Mouse (Mus musculus) heart, embryonic 16.5 days (tissue): Measurements from ENCODE around the gene Ptprm. TPM values are rescaled to one million over a fixed set of nuclear protein-coding genes. Genes with fewer than 3 reads are reported as not detected.

Source experiments
- ATAC-seq: fragments of 200-750 bp; cut with Nextera tagmentation; replicated peaks from 2 replicates; pipeline ENCODE4 v1.8.0; 2017; ENCODE audit warnings: moderate number of reproducible peaks; ENCODE audit not compliant: insufficient read depth, low FRiP score; ENCODE audit errors: extremely low read depth
- H3K27ac ChIP-seq: fragments of 300-500 bp; sonication (generic); 2 replicates; pipeline ENCODE4 v1.5.1; 2014; ENCODE audit warnings: mild to moderate bottlenecking, low read length, control low read depth, moderate library complexity
- H3K27me3 ChIP-seq: fragments of 300-500 bp; sonication (generic); 2 replicates; pipeline ENCODE4 v1.6.1; 2014; ENCODE audit warnings: low read length, mixed read lengths; ENCODE audit not compliant: control insufficient read depth, insufficient read depth
- H3K36me3 ChIP-seq: fragments of 300-500 bp; sonication (generic); 2 replicates; pipeline ENCODE4 v1.6.1; 2014; ENCODE audit not compliant: control insufficient read depth, insufficient read depth
- H3K4me1 ChIP-seq: fragments of 300-500 bp; sonication (generic); 2 replicates; pipeline ENCODE4 v1.6.1; 2014; ENCODE audit warnings: low read length, mixed read lengths; ENCODE audit not compliant: control insufficient read depth, insufficient read depth
- H3K4me2 ChIP-seq: fragments of 300-500 bp; sonication (generic); 2 replicates; pipeline ENCODE4 v1.6.1; 2014; ENCODE audit warnings: low read depth, mild to moderate bottlenecking, control low read depth, low read length
- H3K4me3 ChIP-seq: fragments of 300-500 bp; sonication (generic); 2 replicates; pipeline ENCODE4 v1.5.1; 2014; ENCODE audit warnings: mild to moderate bottlenecking, control low read depth, low read length
- H3K9ac ChIP-seq: fragments of 300-500 bp; sonication (generic); 2 replicates; pipeline ENCODE4 v1.6.1; 2014; ENCODE audit warnings: low read length, control low read depth
- H3K9me3 ChIP-seq: fragments of 300-500 bp; sonication (generic); replicated peaks from 2 replicates; pipeline ENCODE4 v1.6.1; 2016; ENCODE audit warnings: low read length; ENCODE audit not compliant: control insufficient read depth
- WGBS: fragments of 180-500 bp; shearing (Covaris S2); extraction: QIAGEN DNeasy Blood & Tissue Kit; methylation state at CpG from one replicate; pipeline ENCODE4 v1.1.7; 2014; 5-methylcytosine and 5-hydroxymethylcytosine counted together
- polyA plus RNA-seq: library from polyadenylated mRNA; unstranded; fragments of >200 nt; fragmentation: Nextera tagmentation; extraction: Ambion mirVana; gene quantifications from 2 replicates; pipeline ENCODE4 v1.2.1, GENCODE M21; 2015

The Ptprm gene
- polyA plus RNA-seq, 1 experiment from 2014 or later: 12.8 TPM

DNA sequence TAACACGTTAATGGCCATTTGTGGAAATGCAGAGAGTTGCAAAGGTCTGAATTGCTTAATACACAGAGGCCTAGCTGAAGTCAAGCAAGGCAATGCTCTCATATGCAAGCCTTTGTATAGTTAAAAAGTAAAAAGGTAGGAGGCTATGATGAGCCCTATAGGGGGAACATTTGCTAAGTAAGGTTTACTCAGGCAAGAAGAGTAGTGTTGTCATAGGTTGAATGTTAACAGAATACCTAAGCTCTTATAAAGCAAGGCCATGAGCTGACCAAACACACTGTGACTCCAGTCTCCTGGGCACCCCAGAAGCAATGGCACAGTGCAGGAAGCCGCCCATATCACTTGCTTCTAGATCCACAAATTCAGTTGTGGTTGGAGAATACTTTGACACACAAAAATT is 267.4 kb downstream of the Ptprm start:
- H3K36me3 ChIP-seq: no peaks in the 10 kb centered on the region
- no peak overlapping the region for H3K4me3 ChIP-seq
- no peak for ATAC-seq
- H3K9me3 ChIP-seq: no peaks in the 10 kb centered on the region
- 75% methylated on average over 2 of the region's 2 CpGs for WGBS
- no peaks in the 10 kb centered on the region for H3K27me3 ChIP-seq
- no peak overlapping the region for H3K9ac ChIP-seq
- H3K4me1 ChIP-seq: peaks cover 4% of the 10 kb centered on the region
- no peak overlapping the region for H3K27ac ChIP-seq
- no peak overlapping the region for H3K4me2 ChIP-seq

DNA sequence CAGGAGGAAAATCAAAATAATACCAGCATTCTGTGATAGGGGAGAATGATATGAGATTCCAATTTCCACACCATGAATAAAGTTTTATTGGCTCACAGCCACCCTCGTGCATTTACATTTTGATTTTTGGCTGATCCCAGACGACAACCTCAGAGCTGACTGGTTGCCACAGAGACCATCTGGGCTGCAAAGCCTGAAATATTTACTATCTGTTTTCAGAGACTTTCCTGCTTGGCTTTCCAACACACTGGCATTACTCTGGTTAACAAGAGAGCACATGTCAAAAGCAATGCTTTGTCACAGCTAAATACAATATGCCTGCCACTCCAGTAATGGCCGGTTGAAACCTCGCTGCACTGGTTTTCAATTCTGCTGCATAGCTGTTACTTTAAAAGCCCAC is 269.8 kb downstream of the Ptprm start:
- WGBS: 66% methylated on average over 4 of the region's 4 CpGs
- Histone ChIP-seq H3K9ac (no peak overlapping the region), H3K27ac (no peak overlapping the region), H3K4me2 (no peak overlapping the region), H3K4me3 (no peak overlapping the region), H3K36me3 (no peaks in the 10 kb centered on the region), H3K4me1 (peaks cover 4% of the 10 kb centered on the region), H3K27me3 (no peaks in the 10 kb centered on the region), H3K9me3 (no peaks in the 10 kb centered on the region)
- ATAC-seq: no peak

DNA sequence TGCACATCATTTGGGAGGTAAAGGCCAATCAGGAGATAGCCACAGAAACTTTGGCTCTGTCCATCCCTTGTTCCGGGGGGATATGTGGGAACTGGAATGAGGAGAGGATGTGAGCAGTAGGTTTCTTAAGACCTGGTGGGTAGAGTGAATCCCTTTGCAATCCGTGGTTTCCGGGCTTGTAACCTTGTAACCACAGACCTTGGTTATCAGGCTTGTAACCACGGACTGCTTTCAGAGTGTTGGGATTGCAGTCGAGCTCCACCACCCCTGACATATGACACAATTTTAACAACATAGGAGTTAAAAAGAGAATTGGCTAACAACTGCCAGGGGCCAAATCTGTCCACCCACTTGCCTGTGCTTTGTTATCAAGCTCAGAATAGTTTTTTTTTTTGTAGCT is 270.2 kb downstream of the Ptprm start:
- 56% methylated on average over 5 of the region's 5 CpGs for WGBS
- H3K36me3 ChIP-seq: no peaks in the 10 kb centered on the region
- H3K27me3 ChIP-seq: no peaks in the 10 kb centered on the region
- no peak overlapping the region for H3K4me3 ChIP-seq
- no peak for ATAC-seq
- no peak overlapping the region for H3K9ac ChIP-seq
- no peak overlapping the region for H3K4me2 ChIP-seq
- H3K27ac ChIP-seq: no peak overlapping the region
- H3K4me1 ChIP-seq: peaks cover 6% of the 10 kb centered on the region
- no peaks in the 10 kb centered on the region for H3K9me3 ChIP-seq

DNA sequence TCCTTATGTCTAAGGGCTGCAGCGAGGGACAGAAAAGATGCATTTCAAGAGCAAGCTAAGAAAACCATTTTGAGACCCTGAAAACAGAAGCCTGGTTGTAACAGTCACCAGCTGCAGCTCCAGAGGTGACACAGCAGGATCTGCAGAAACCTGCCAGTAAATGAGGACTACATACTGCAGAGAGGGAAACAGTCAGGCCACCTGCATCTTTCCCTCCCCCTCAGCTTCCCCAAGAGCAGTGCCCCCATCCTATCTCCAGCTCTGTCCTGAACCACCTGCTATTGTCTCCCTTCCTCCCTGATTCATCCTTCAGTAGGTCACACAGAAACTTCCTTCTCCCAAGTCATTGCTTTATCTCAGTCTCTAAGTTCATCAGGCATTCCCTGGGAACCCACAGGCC is 274.7 kb downstream of the Ptprm start:
- H3K36me3 ChIP-seq: no peaks in the 10 kb centered on the region
- ATAC-seq: no peak
- H3K4me2 ChIP-seq: no peak overlapping the region
- no peaks in the 10 kb centered on the region for H3K9me3 ChIP-seq
- no peak overlapping the region for H3K27ac ChIP-seq
- no peak overlapping the region for H3K9ac ChIP-seq
- 67% methylated on average over 1 of the region's 1 CpGs for WGBS
- no peak overlapping the region for H3K4me3 ChIP-seq
- peaks cover 2% of the 10 kb centered on the region for H3K4me1 ChIP-seq
- no peaks in the 10 kb centered on the region for H3K27me3 ChIP-seq

DNA sequence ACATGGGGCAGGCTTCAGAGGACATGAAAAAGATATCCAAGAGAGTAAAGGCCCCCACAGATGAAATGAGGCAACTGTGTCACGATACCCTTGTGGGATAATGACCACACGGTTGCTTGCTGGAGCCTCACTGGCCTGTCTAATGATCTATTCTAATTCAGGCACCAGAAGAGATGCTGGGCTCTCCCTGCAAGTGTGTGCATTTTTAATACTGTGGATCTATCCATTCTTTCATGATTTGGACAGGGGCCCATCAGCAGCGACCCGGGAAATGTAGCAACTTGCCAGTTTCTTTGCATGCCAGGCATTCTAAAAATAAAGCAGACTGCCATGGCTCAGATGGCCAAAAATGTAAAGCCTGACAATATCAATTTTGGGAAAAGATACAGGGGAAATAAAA is 280.7 kb downstream of the Ptprm start:
- WGBS: 42% methylated on average over 4 of the region's 4 CpGs
- Histone ChIP-seq H3K27ac (no peak overlapping the region), H3K4me1 (peaks cover 16% of the 10 kb centered on the region), H3K4me2 (no peak overlapping the region), H3K4me3 (no peak overlapping the region), H3K9me3 (no peaks in the 10 kb centered on the region), H3K36me3 (no peaks in the 10 kb centered on the region), H3K27me3 (no peaks in the 10 kb centered on the region), H3K9ac (no peak overlapping the region)
- no peak for ATAC-seq

DNA sequence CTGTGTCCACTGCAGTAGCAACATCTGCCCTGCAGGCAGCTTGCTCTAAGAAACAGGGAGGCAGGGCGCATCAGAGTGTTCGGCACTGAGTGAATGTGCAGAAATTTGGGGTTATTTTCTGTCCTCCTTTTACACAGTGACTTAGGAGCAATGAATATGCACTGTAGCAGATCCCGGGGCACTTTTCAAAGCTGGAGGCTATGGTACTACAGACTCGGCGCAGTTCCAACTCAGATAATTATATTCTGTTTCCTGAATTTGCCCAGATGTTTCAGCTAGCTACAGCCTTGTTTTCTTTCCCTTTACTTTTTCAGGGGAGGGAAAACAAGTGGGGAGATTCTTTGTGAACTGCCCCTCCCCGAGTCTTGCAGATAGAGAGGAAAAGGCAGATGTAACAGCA is 281.1 kb downstream of the Ptprm start:
- Histone ChIP-seq H3K27ac (no peak overlapping the region), H3K4me3 (no peak overlapping the region), H3K4me2 (no peak overlapping the region), H3K9ac (no peak overlapping the region), H3K27me3 (no peaks in the 10 kb centered on the region), H3K4me1 (peaks cover 16% of the 10 kb centered on the region), H3K9me3 (no peaks in the 10 kb centered on the region), H3K36me3 (no peaks in the 10 kb centered on the region)
- ATAC-seq: no peak
- 71% methylated on average over 6 of the region's 6 CpGs for WGBS

DNA sequence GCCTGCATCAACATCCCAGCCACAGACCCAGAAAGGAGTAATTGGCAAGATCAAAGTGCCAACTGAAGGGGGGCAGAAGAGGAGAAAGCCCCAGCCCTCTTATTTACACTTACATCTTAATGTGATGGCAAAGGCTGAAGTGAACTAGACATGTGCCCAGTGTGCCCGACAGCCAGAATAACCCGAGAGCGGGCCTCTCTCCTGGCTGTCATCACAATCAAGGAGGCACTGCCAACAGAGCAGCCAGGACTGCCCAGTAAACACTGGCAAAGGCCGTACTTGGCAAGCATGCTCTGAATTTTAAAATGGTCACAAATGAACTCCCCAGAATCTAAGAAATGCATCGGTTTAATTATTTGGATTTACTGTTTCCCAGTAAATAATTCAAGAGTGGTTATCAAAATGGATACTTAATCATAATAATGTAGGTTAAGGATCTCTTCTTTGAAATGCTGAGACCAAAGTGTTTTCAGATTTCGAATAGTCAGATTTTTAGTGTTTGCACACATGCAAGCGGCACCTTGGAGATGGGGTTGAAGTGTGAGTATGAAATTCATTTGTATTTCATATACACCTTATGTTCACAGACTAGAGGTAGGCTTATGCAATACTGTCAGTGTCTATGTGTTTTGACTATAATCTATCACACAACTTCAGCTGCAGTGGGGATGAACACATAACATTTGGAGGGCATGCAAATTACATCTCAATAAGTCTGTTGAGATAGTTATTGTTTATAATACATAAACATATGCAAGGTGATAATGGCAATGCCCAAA is 282.8 kb downstream of the Ptprm start:
- Histone ChIP-seq H3K27ac (no peak overlapping the region), H3K4me1 (peaks cover 16% of the 10 kb centered on the region), H3K36me3 (no peaks in the 10 kb centered on the region), H3K27me3 (no peaks in the 10 kb centered on the region), H3K9me3 (no peaks in the 10 kb centered on the region), H3K9ac (no peak overlapping the region), H3K4me3 (no peak overlapping the region), H3K4me2 (no peak overlapping the region)
- 60% methylated on average over 7 of the region's 7 CpGs for WGBS
- ATAC-seq: no peak; the same call in 1 of the 2 replicates

DNA sequence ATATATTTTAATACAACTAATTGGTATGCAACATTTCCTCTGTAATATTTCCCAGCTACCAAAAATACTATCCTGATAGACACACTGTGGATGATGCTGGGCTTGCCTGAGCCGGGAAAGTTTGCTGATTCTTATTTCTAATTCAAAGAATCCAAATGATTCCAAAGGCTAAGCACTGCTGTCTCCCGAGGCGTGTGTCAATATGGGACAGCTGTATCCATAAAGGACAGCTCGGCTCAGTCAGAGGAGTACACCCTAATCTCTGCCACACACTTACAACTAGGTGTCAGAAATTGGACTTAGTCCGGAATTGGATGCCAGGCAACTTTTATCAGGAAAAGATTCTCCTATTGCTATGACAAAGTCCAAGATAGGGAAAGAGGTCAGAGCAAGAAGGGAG is 290.6 kb downstream of the Ptprm start:
- H3K36me3 ChIP-seq: no peaks in the 10 kb centered on the region
- no peak overlapping the region for H3K27ac ChIP-seq
- no peaks in the 10 kb centered on the region for H3K27me3 ChIP-seq
- ATAC-seq: no peak
- H3K4me1 ChIP-seq: no peaks in the 10 kb centered on the region
- no peaks in the 10 kb centered on the region for H3K9me3 ChIP-seq
- WGBS: 68% methylated on average over 5 of the region's 5 CpGs
- no peak overlapping the region for H3K9ac ChIP-seq
- no peak overlapping the region for H3K4me3 ChIP-seq
- no peak overlapping the region for H3K4me2 ChIP-seq

DNA sequence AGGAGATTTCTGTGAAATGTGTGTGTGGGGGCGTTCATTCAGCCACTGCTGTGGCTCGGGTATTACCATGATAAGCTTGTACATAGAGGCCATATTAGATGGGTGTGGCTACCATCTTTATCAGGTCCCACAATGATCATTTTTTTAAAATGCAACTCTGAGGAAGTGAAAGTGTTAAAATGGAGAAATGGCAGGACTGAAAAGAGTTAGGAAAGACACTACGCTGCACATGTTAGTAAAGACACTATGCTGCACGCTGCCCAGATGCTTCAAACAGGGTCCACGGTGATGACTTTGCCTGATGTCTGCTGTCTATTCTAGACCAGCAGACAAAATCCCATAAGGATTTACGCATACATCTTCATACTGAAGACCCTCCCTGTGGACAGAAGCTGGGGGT is 298.6 kb downstream of the Ptprm start:
- H3K4me1 ChIP-seq: peaks cover 2% of the 10 kb centered on the region; the same call in 1 of the 2 replicates

More for the DNA sequence above, 298.6 kb downstream of the Ptprm start:
- no peak overlapping the region for H3K4me2 ChIP-seq
- no peak overlapping the region for H3K4me3 ChIP-seq
- no peak overlapping the region for H3K9ac ChIP-seq
- H3K9me3 ChIP-seq: no peaks in the 10 kb centered on the region
- no peak overlapping the region for H3K27ac ChIP-seq
- ATAC-seq: no peak
- WGBS: 83% methylated on average over 6 of the region's 6 CpGs
- no peaks in the 10 kb centered on the region for H3K27me3 ChIP-seq
- no peaks in the 10 kb centered on the region for H3K36me3 ChIP-seq
